Mouse (Mus musculus) cerebellum, adult 18-20 months (tissue): ENCODE measurements around the gene 4930539E08Rik.

Experiments used
- DNase-seq, 2 experiments: peaks; one replicate each; pipeline ENCODE4 v3.0.0; 2021

The 4930539E08Rik gene

GRCm38 (mm10) chr17:28915060-28915628 is at the start of gene 4930539E08Rik:
TSS of gene 4930539E08Rik (minus strand) at chr17:28915324.
- no peak for DNase-seq

GRCm38 (mm10) chr17:28961596-28961995 is 46.5 kb upstream of the 4930539E08Rik start:
- no peak for DNase-seq

- no peak for DNase-seq
These were observed 45.5 kb upstream of the 4930539E08Rik start for GRCm38 (mm10) chr17:28960597-28960996.

GRCm38 (mm10) chr17:28954416-28954815 is 39.3 kb upstream of the 4930539E08Rik start:
- DNase-seq, result no peak

GRCm38 (mm10) chr17:28953251-28953650 is 38.1 kb upstream of the 4930539E08Rik start:
- peak in 1 of 2 experiments; percentile 22 for DNase-seq

GRCm38 (mm10) chr17:28951831-28952799 is 37.0 kb upstream of the 4930539E08Rik start, which contains the start of gene Kctd20:
TSS of gene Kctd20 (plus strand) at chr17:28951950.
- peak; percentile 91 to 99 for DNase-seq

GRCm38 (mm10) chr17:28950751-28951150 is 35.6 kb upstream of the 4930539E08Rik start:
- no peak for DNase-seq

- no peak for DNase-seq
These were observed 33.5 kb upstream of the 4930539E08Rik start for GRCm38 (mm10) chr17:28948661-28949060.

- no peak for DNase-seq
These were observed 32.2 kb upstream of the 4930539E08Rik start for GRCm38 (mm10) chr17:28947011-28947939.

- DNase-seq, result no peak
These were observed 29.4 kb upstream of the 4930539E08Rik start for GRCm38 (mm10) chr17:28944481-28944880.

- DNase-seq, result no peak
These were observed 28.6 kb upstream of the 4930539E08Rik start, which contains the start of gene Pxt1 for GRCm38 (mm10) chr17:28943740-28944139. TSS of gene Pxt1 (minus strand) at chr17:28943840.

GRCm38 (mm10) chr17:28942101-28942500 is 27.0 kb upstream of the 4930539E08Rik start:
- DNase-seq, result no peak

GRCm38 (mm10) chr17:28940776-28941555 is 25.8 kb upstream of the 4930539E08Rik start:
- no peak for DNase-seq

- DNase-seq, result peak in 1 of 2 experiments; percentile 22
These were observed 21.7 kb upstream of the 4930539E08Rik start for GRCm38 (mm10) chr17:28936622-28937345.

GRCm38 (mm10) chr17:28936133-28936532 is 21.0 kb upstream of the 4930539E08Rik start:
- no peak for DNase-seq

- DNase-seq, result no peak
These were observed 19.2 kb upstream of the 4930539E08Rik start for GRCm38 (mm10) chr17:28934120-28934916.

- no peak for DNase-seq
These were observed 17.1 kb upstream of the 4930539E08Rik start for GRCm38 (mm10) chr17:28932274-28932673.

- DNase-seq, result no peak
These were observed 16.5 kb upstream of the 4930539E08Rik start for GRCm38 (mm10) chr17:28931436-28932211.

- DNase-seq, result peak; percentile 27 to 41
These were observed 15.4 kb upstream of the 4930539E08Rik start for GRCm38 (mm10) chr17:28930392-28931074.
